Mouse (Mus musculus): ENCODE measurements at regions not wholly inside any gene's neighbourhood (a gene's known extent, or its start where the extent isn't known, plus 50 kb on each side); places are given as distances from the start of the nearest gene placed in this dataset.

DNA sequence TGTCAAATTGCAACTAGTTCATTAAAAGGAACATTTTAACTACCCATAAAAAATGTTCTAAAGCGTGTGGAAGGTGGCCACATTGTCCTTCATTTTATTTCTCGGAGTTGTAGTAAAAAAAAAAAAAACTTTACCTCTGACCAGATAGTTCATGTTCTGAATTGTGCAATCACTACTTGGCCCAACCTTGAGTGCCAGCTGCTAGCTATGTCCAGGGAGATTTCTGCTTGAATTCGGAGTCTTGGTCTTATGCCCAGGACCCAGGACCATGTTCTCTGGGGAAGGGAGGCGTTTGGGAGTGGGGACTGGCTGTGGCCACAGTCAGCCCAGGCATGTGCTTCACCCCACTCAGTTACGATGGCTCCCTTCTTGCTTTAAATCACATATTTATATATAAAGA, 54.9 kb upstream of the Atp1b3 start:
- peak in 1 of 2 experiments; percentile 13 for DNase-seq

DNA sequence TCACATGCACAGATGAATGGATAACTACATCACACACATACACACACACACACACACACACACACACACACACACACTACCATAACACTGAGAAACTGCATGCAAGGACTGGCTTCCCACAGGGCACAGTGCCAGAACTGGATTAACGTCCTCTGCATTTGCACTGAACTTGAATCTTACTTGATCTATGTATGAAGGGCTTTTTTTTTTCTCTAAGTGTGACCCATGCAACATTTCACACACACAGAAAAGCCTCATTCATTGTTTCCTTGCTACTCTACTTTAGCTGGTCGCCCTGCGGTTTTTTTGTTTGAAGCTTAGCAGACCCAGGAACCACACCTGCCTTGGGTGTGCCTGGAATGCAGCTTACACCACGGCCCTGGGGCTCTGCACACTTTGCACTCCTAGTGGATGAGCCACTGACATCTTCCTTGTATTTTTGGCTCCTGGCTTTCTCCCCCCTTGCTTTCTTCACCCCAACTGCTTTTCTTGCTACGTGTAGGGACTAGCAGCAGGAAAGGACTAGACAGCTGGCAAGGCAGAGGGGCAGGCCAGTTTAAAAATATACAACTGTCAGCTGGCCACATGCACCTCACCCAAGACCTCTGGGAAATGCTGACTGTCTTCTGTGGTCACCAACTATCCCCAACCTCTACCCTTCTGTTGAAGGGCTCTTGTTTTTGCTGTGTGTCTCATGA, 51.8 kb upstream of the Atp1b3 start:
- no peak for DNase-seq

All from kidney, adult 8-10 months (tissue).